Mouse (Mus musculus): ENCODE results near the gene Frem3. TPM values are rescaled to one million over a fixed set of nuclear protein-coding genes. Genes with fewer than 3 reads are reported as not detected.

The Frem3 gene
- polyA plus RNA-seq, 1 experiment from 2014 or later, result 0.01 TPM

DNA sequence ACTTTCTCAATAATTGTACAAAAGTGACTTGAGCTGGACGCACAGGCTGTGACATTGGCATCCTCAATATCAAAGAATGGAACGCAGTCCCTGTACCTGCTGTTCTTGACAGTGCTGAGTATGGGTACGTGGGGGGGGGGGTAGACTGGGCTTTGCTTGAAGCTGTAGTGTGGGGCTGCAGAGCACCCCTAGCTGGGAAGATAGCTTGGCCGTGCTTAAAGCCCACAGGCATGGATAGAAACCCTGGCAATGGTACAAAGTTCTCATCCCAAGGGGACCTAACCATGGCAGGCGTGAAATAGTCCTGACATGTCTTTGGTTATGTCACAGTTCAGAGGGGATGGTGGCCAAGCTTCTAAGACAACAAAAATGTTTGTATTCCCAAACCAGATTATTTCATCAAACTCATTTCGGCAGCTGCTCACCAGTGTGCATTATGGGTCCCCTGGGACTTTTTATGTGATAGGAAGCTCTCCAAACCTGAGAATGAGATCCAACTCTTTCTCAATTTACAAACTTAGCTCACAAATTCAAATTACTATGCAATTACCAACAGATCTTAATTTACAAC is 10.2 kb upstream of the Frem3 start:
- Histone ChIP-seq H3K27ac (ENCODE audit: low read depth, low read length) (no peak overlapping the region), H3K27me3 (ENCODE audit: control insufficient read depth, insufficient read depth, low read length) (no peaks in the 10 kb centered on the region), H3K4me3 (ENCODE audit: low read depth, low read length) (no peak overlapping the region), H3K4me2 (no peak overlapping the region), H3K9ac (ENCODE audit: low read length) (no peak overlapping the region), H3K4me1 (ENCODE audit: control insufficient read depth, insufficient read depth, low read length) (no peaks in the 10 kb centered on the region), H3K9me3 (ENCODE audit: control insufficient read depth, low read length) (no peaks in the 10 kb centered on the region), H3K36me3 (ENCODE audit: control insufficient read depth, insufficient read depth, low read length) (no peaks in the 10 kb centered on the region)
- DNase-seq (ENCODE audit: low spot score, missing footprints) (no peak), ATAC-seq (ENCODE audit: low FRiP score) (no peak)
- WGBS, result 74% methylated on average over 6 of the region's 6 CpGs

DNA sequence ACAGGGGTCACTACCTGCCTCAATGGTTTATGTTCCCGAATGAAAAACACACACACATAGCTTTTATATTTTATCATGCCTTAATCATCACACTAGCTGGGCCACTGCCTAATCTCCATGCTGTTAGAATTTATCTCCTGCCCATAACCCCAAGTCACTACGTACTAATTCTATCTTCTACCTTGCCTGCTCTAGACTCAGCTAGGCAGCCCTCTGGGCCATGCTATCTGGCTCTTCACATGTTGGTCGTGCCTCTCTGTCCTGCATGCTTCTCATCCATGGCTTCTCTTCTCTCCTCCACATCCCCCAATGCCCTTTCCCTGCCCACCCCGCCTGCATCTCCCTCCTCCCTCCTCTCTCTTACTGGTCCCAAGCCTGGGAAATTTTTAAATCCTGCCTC is 9.0 kb upstream of the Frem3 start:
- H3K27ac ChIP-seq (ENCODE audit: low read depth, low read length), result no peak overlapping the region
- 77% methylated on average over 4 of the region's 4 CpGs for WGBS
- no peaks in the 10 kb centered on the region for H3K27me3 ChIP-seq (ENCODE audit: control insufficient read depth, insufficient read depth, low read length)
- no peaks in the 10 kb centered on the region for H3K4me1 ChIP-seq (ENCODE audit: control insufficient read depth, insufficient read depth, low read length)
- no peak overlapping the region for H3K4me2 ChIP-seq
- DNase-seq (ENCODE audit: low spot score, missing footprints), result no peak
- H3K36me3 ChIP-seq (ENCODE audit: control insufficient read depth, insufficient read depth, low read length), result no peaks in the 10 kb centered on the region
- no peak overlapping the region for H3K4me3 ChIP-seq (ENCODE audit: low read depth, low read length)
- H3K9me3 ChIP-seq (ENCODE audit: control insufficient read depth, low read length), result no peaks in the 10 kb centered on the region
- ATAC-seq (ENCODE audit: low FRiP score), result no peak
- no peak overlapping the region for H3K9ac ChIP-seq (ENCODE audit: low read length)

DNA sequence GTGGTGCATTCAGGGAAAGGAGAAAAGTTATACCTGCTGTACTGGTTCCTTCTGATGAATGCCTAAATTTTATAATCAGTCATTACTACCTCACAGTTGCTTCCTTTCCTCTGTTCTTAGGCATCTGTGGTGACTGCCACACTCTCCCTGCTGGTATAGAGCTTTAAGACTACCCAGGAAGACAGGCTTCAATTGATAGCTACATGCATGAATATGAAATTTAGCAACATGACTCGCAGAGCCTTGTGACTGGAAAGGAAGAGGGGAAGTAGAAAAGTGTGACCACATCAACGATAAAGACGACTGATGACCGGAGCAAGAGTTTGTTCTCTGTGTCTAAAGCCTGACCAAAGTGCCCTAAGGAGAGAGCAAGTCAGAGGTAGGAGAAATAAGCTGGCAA is 3.8 kb upstream of the Frem3 start:
- H3K27me3 ChIP-seq (ENCODE audit: control insufficient read depth, insufficient read depth, low read length), result peaks cover 16% of the 10 kb centered on the region
- H3K4me3 ChIP-seq (ENCODE audit: low read depth, low read length), result no peak overlapping the region
- 94% methylated on average over 4 of the region's 4 CpGs for WGBS
- peaks cover 4% of the 10 kb centered on the region; the same call in 1 of the 2 replicates for H3K4me1 ChIP-seq (ENCODE audit: control insufficient read depth, insufficient read depth, low read length)
- no peak overlapping the region for H3K4me2 ChIP-seq
- no peak overlapping the region for H3K27ac ChIP-seq (ENCODE audit: low read depth, low read length)
- DNase-seq (ENCODE audit: low spot score, missing footprints) (peak; percentile 28), ATAC-seq (ENCODE audit: low FRiP score) (no peak)
- H3K9me3 ChIP-seq (ENCODE audit: control insufficient read depth, low read length), result no peaks in the 10 kb centered on the region
- H3K36me3 ChIP-seq (ENCODE audit: control insufficient read depth, insufficient read depth, low read length), result no peaks in the 10 kb centered on the region
- H3K9ac ChIP-seq (ENCODE audit: low read length), result no peak overlapping the region

DNA sequence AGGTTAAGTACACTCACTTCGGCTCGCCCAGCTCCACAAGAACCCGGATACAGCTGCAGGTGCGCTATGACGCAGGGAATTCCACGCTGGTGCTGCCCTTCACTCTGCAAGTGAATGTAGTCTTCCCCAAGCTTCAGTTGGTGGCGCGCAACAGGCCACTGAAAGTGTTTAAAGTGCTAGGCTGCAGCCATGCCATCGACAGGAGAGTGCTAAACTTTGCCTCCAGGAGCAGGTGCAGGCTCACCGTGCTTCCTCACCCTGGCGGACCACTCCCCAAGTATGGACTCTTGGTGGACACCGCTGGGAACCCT is 516 bp downstream of the Frem3 start:
- Histone ChIP-seq H3K9me3 (ENCODE audit: control insufficient read depth, low read length) (no peaks in the 10 kb centered on the region), H3K9ac (ENCODE audit: low read length) (no peak overlapping the region), H3K4me2 (peak overlapping the region; percentile 39), H3K27me3 (ENCODE audit: control insufficient read depth, insufficient read depth, low read length) (peaks cover 16% of the 10 kb centered on the region), H3K4me3 (ENCODE audit: low read depth, low read length) (no peak overlapping the region), H3K4me1 (ENCODE audit: control insufficient read depth, insufficient read depth, low read length) (peaks cover 4% of the 10 kb centered on the region; the same call in 1 of the 2 replicates), H3K27ac (ENCODE audit: low read depth, low read length) (no peak overlapping the region), H3K36me3 (ENCODE audit: control insufficient read depth, insufficient read depth, low read length) (no peaks in the 10 kb centered on the region)
- ATAC-seq (ENCODE audit: low FRiP score), result no peak
- DNase-seq (ENCODE audit: low spot score, missing footprints), result no peak
- WGBS, result 3% methylated on average over 12 of the region's 12 CpGs

DNA sequence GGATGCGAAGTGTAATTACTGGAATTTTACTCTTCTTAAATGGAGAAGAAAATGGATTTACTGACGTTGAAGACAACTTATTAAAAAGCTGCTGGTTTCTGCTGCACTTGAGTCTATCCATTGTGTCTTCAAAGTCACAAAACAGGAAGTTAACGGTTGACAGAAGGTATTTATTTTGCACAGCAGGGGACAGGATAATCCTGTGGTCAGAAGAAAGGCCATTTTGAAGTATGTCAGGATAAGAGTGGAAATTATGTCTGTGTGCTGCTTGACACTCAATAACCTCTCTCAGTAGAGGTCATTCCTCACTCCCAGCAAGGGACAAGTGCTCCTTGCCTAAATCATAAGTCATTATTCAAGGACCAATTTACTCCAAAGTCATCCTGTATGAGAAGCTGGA is 8.9 kb downstream of the Frem3 start:
- 25% methylated on average over 3 of the region's 3 CpGs for WGBS
- no peak overlapping the region for H3K9ac ChIP-seq (ENCODE audit: low read length)
- H3K27me3 ChIP-seq (ENCODE audit: control insufficient read depth, insufficient read depth, low read length), result no peaks in the 10 kb centered on the region
- DNase-seq (ENCODE audit: low spot score, missing footprints), result no peak
- no peaks in the 10 kb centered on the region for H3K36me3 ChIP-seq (ENCODE audit: control insufficient read depth, insufficient read depth, low read length)
- no peak overlapping the region for H3K27ac ChIP-seq (ENCODE audit: low read depth, low read length)
- H3K4me2 ChIP-seq, result no peak overlapping the region
- H3K4me1 ChIP-seq (ENCODE audit: control insufficient read depth, insufficient read depth, low read length), result no peaks in the 10 kb centered on the region
- no peak for ATAC-seq (ENCODE audit: low FRiP score)
- H3K9me3 ChIP-seq (ENCODE audit: control insufficient read depth, low read length), result no peaks in the 10 kb centered on the region
- no peak overlapping the region for H3K4me3 ChIP-seq (ENCODE audit: low read depth, low read length)

DNA sequence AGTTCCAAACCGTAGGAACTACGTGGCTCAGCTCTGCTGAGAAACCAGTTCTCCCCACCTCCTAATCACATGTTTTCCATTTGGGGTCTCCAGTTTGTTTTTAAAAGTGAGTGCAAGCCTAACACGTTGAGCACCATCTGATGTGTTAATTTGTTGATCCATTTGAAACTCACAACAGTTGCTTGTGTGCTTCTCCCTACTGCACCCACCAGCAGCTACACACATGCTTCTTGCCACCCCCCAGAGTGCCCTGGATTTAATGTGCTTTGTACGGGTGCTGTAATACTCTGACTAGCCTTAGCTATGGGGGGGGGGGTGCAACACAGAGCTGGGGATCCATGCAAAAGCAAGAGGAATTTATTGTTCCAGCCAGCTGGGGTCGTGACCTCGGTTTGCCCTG is 36.5 kb downstream of the Frem3 start:
- no peak overlapping the region for H3K9ac ChIP-seq (ENCODE audit: low read length)
- ATAC-seq (ENCODE audit: low FRiP score) (no peak), DNase-seq (ENCODE audit: low spot score, missing footprints) (no peak)
- H3K9me3 ChIP-seq (ENCODE audit: control insufficient read depth, low read length), result no peaks in the 10 kb centered on the region
- H3K4me3 ChIP-seq (ENCODE audit: low read depth, low read length), result no peak overlapping the region
- no peaks in the 10 kb centered on the region for H3K36me3 ChIP-seq (ENCODE audit: control insufficient read depth, insufficient read depth, low read length)
- H3K27me3 ChIP-seq (ENCODE audit: control insufficient read depth, insufficient read depth, low read length), result no peaks in the 10 kb centered on the region
- WGBS, result 74% methylated on average over 6 of the region's 6 CpGs
- H3K4me2 ChIP-seq, result no peak overlapping the region
- H3K4me1 ChIP-seq (ENCODE audit: control insufficient read depth, insufficient read depth, low read length), result no peaks in the 10 kb centered on the region
- no peak overlapping the region for H3K27ac ChIP-seq (ENCODE audit: low read depth, low read length)

DNA sequence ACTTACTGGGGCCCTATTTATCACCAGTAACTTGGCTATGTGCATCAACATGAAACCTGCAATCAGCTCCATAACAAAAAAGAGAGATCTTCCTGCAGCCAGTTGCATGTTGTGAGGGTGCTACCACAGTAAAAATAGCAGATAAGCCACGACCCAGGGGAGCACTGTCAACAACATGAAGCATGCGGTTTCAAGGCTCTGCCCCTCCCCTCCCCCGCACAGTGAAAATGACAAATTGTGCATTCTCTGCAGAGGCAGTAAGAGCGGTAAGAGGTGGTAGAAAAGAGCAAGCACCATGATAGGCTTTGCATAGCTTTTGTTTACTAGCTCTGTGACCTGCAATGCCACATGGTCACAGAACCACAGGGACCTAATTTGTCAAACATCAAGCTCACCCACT is 46.8 kb downstream of the Frem3 start:
- Histone ChIP-seq H3K4me3 (ENCODE audit: low read depth, low read length) (no peak overlapping the region), H3K9me3 (ENCODE audit: control insufficient read depth, low read length) (no peaks in the 10 kb centered on the region), H3K4me2 (no peak overlapping the region), H3K9ac (ENCODE audit: low read length) (no peak overlapping the region), H3K27ac (ENCODE audit: low read depth, low read length) (no peak overlapping the region), H3K4me1 (ENCODE audit: control insufficient read depth, insufficient read depth, low read length) (no peaks in the 10 kb centered on the region), H3K27me3 (ENCODE audit: control insufficient read depth, insufficient read depth, low read length) (no peaks in the 10 kb centered on the region), H3K36me3 (ENCODE audit: control insufficient read depth, insufficient read depth, low read length) (no peaks in the 10 kb centered on the region)
- 59% methylated on average over 4 of the region's 4 CpGs for WGBS
- DNase-seq (ENCODE audit: low spot score, missing footprints), result no peak
- no peak for ATAC-seq (ENCODE audit: low FRiP score)

DNA sequence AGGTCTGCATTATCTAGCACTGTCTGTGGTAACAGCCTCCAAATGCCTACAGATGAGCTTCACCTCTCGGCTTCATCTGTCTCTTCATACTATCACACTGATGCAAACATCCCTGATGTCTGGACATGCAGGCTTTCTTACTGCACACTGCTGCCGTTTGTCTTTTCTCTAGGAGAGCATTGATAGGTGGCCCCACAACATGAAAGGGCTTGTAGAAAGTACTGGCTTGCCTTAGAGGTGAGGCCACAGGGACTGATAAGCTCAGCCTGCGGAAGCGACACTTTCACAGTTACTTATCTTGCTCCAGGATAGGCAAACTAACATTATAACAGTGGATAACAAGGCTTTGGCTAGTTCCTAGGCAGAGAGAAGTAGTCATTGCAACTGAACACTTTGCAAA is 50.2 kb downstream of the Frem3 start:
- ATAC-seq (ENCODE audit: low FRiP score), result no peak
- Histone ChIP-seq H3K27me3 (ENCODE audit: control insufficient read depth, insufficient read depth, low read length) (no peaks in the 10 kb centered on the region), H3K36me3 (ENCODE audit: control insufficient read depth, insufficient read depth, low read length) (no peaks in the 10 kb centered on the region), H3K4me3 (ENCODE audit: low read depth, low read length) (no peak overlapping the region), H3K4me1 (ENCODE audit: control insufficient read depth, insufficient read depth, low read length) (no peaks in the 10 kb centered on the region), H3K4me2 (no peak overlapping the region), H3K9me3 (ENCODE audit: control insufficient read depth, low read length) (no peaks in the 10 kb centered on the region), H3K27ac (ENCODE audit: low read depth, low read length) (no peak overlapping the region), H3K9ac (ENCODE audit: low read length) (no peak overlapping the region)
- DNase-seq (ENCODE audit: low spot score, missing footprints), result no peak
- WGBS, result 91% methylated on average over 4 of the region's 4 CpGs

DNA sequence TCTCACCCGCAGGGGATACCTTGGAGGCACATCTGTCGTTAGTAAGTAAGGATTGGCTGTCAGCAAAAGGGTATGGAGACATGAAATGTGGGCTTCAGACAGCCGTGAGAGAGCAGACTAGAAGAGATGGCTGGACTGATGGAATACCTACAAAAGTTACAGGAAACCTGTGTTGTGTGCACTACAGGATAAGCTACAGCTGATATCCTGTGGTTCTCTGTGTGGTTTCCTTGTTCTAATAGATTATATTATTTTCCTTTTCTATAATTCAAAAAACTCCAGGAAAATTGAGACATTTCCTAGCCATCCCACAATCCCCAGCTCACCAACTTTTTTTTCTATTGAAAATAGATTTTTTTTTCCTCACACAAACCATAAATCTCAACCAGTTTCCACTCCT is 52.6 kb downstream of the Frem3 start:
- Histone ChIP-seq H3K36me3 (ENCODE audit: control insufficient read depth, insufficient read depth, low read length) (no peaks in the 10 kb centered on the region), H3K27me3 (ENCODE audit: control insufficient read depth, insufficient read depth, low read length) (no peaks in the 10 kb centered on the region), H3K4me2 (no peak overlapping the region), H3K27ac (ENCODE audit: low read depth, low read length) (no peak overlapping the region), H3K9me3 (ENCODE audit: control insufficient read depth, low read length) (no peaks in the 10 kb centered on the region), H3K4me1 (ENCODE audit: control insufficient read depth, insufficient read depth, low read length) (no peaks in the 10 kb centered on the region), H3K9ac (ENCODE audit: low read length) (no peak overlapping the region), H3K4me3 (ENCODE audit: low read depth, low read length) (no peak overlapping the region)
- ATAC-seq (ENCODE audit: low FRiP score) (no peak), DNase-seq (ENCODE audit: low spot score, missing footprints) (no peak)
- 88% methylated on average over 3 of the region's 3 CpGs for WGBS
